Mouse (Mus musculus): ENCODE measurements at regions not wholly inside any gene's neighbourhood (a gene's known extent, or its start where the extent isn't known, plus 50 kb on each side); places are given as distances from the start of the nearest gene placed in this dataset.

DNA sequence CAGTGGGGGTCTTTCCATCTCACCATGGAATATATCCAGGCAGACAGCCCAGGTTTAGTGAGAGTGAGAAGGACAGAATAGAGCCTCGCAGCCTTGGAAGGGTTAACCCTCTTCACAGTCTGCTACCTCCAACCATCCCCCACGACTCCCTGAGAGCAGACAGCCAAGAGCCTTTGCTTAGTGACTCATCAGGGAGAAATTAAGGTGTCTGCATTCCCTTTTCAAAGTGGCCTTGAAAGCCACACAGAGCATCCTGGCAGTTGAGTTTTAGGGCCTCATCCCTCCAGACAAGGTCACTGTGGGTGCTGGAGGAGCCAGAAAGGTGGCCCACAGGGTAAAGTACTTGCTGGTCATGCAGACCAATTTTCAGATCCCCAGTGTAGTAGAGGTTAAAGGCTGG lies 149.9 kb upstream of the Sox11 start:
- no peak for TF ChIP-seq POLR2A (IDR thresholded peaks at IDR 0.05; ENCODE audit: borderline replicate concordance, insufficient read depth, low read length)
- TF ChIP-seq CTCF (IDR thresholded peaks at IDR 0.05; ENCODE audit: borderline replicate concordance, insufficient read depth, low read depth, low read length) = no peak
